Mouse (Mus musculus) CH12.LX (cell line): ENCODE measurements around the gene Utp14b.

ENCODE experiments used
- CTCF ChIP-seq, 2 experiments: IDR thresholded peaks in 1 of 2; conservative IDR thresholded peaks in 1 of 2; 2 replicates each; pipeline ENCODE4 v1.5.1; 2011 to 2012; ENCODE audit warnings: low read depth in 2 of 2, low read length in 2 of 2, improper control_type of control experiment in 1 of 2, inconsistent platforms in 1 of 2, mild to moderate bottlenecking in 1 of 2, moderate library complexity in 1 of 2
- POLR2AphosphoS2 ChIP-seq: IDR thresholded peaks from 2 replicates; pipeline ENCODE4 v1.6.1; 2011; ENCODE audit warnings: low read depth, low read length, improper control_type of control experiment
- TCF12 ChIP-seq: IDR thresholded peaks from 2 replicates; pipeline ENCODE4 v1.6.1; 2014; ENCODE audit warnings: low read depth, mild to moderate bottlenecking, inconsistent platforms, low read length, improper control_type of control experiment

GRCm38 (mm10) chr1:78657021-78657629, 713 bp upstream of the Utp14b start:
- TF ChIP-seq CTCF (conservative IDR thresholded peaks at IDR 0.05 in 1 of 2, IDR thresholded peaks at IDR 0.05 in 1 of 2; ENCODE audit: low read depth in 2 of 2, low read length in 2 of 2) (no peak), POLR2AphosphoS2 (no peak), TCF12 (no peak)
